Mouse (Mus musculus) cerebellum, adult 2 months (tissue): ENCODE data around the gene Mllt11.

ENCODE experiments used
- CTCF ChIP-seq: fragments of 200-500 bp; IDR thresholded peaks from 2 replicates; pipeline ENCODE4 v1.5.1; 2011; ENCODE audit warnings: low read depth, mild to moderate bottlenecking, control low read depth, low read length, moderate library complexity, borderline replicate concordance; ENCODE audit not compliant: insufficient read depth
- POLR2A ChIP-seq: fragments of 200-500 bp; IDR thresholded peaks from 2 replicates; pipeline ENCODE4 v1.6.1; 2011; ENCODE audit warnings: low read length, control low read depth, borderline replicate concordance; ENCODE audit not compliant: insufficient read depth

DNA sequence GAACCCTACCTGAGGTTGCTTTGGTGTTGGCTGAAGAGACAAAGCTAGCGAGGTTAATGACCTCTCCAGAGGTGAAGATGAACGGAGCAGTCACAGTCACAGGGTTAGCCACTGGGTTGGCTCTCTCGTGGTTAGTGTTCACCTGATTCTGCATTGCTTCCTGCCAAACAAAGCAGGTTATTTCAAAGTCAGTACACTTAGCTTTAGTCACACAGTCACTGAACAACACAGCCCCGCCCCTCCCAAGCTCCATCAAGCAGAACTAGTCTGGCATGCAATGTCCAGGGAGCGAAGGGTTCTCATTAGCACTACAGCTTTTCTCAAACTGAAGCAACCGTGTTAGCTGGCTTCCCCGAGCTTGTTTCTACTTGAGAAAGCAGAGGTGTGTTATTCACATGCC is 31.8 kb downstream of the Mllt11 start:
- TF ChIP-seq CTCF (no peak), POLR2A (no peak)
